Mouse (Mus musculus) gastrocnemius, postnatal 10 days (tissue): ENCODE measurements around the gene Rrbp1. TPM values are rescaled to one million over a fixed set of nuclear protein-coding genes. Genes with fewer than 3 reads are reported as not detected.

ENCODE experiments used
- DNase-seq: peaks from one replicate; pipeline ENCODE4 v3.0.0; 2021; ENCODE audit warnings: mixed read lengths
- long read RNA-seq, 2 experiments: library from polyadenylated mRNA; stranded (forward); transcript quantifications; one replicate each; pipeline ENCODE4 v2.0.0; 2021
- total RNA-seq, 2 experiments: library from RNA; stranded (reverse); gene quantifications; 2 replicates each; pipeline ENCODE4 v1.2.3; 2021

Rrbp1 gene
- total RNA-seq: 100 to 1,000 TPM; 119 to 189 TPM
- long read RNA-seq, experiment 1, full-length matches to known transcripts: 8 of 60 reads
- long read RNA-seq, experiment 1, partial matches to known transcripts: 34 of 60 reads
- long read RNA-seq, experiment 1, other reads (novel, unspliced or antisense): 18 of 60 reads
- long read RNA-seq, experiment 2, full-length matches to known transcripts: 5 of 30 reads
- long read RNA-seq, experiment 2, partial matches to known transcripts: 15 of 30 reads
- long read RNA-seq, experiment 2, other reads (novel, unspliced or antisense): 10 of 30 reads

DNA sequence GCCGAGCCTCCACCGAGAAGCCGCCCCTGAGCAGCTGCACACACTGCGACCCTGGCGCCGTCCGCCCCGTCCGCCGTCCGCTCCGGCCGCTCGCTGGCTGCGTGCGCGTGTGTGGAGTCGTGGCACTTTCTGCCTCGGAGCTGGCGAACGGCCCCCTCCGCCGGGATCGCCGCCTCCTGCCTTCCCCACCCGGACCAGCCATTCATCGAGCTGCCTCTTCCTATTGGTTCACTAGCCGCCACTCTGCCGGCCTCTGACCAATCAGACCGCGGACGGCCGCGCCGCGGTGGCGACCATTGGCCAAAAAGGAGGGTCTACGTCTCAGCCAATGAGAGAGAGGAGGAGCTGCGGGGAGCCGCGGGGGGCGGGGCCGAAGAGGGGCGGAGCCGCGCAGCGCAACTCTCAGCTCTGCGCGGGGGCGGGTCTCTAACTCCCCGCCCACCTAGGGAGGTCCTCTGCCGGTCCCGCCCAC is at the start of gene Rrbp1:
Rrbp1 (minus strand) TSS at position 184 of the 472 bp plus-strand sequence.
- peak; percentile 98 for DNase-seq

DNA sequence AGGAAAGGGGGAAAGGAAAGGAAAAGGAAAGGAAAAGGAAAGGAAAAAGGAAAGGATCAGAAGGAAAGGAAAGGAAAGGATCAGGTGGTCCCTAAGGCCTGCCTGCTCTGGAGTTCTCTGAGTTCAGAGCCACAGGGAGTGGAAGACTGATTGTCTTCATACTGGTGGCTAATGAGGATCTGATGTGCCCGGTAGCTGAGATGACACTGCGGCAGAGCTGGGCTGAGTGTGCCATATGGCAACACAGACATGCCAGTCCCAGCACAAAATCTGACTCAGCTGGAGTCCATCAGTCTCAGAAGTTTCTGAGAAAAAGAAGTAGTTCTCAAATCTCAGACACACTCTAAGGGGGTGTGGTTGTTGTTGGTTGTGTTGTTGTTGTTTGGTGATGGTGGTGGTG is 46.7 kb upstream of the Rrbp1 start:
- no peak for DNase-seq

DNA sequence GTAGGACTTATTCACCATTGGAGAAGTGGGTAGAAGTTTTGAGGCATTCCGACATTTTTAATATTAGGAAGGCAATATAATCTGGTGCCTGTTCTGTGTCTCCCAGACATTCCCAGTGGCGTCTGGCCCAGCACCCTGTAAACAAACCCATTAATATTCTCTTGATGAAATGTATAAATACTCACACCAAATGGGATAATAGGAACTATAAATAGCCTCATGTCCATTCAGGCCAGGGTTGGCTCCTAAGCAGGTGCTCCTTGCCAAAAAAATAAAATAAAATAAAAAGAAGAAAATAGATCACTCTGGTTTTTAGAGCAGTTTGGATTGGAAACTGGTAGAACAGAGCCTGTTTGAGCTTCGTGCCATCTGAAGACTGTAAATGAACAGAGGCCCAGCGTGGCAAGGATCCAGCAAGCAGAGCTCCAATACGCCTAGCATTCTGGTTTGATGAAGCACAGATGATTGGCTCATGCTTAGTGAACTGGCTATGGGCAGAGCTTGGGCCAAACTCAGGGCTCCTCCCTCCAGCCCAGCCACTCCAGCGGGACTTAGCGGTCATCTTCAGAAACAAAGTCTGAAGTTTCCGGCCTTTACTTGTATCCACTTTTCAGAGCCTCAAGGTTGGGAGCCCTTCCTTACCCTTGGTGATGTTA is 41.5 kb upstream of the Rrbp1 start:
- DNase-seq: peak; percentile 68

DNA sequence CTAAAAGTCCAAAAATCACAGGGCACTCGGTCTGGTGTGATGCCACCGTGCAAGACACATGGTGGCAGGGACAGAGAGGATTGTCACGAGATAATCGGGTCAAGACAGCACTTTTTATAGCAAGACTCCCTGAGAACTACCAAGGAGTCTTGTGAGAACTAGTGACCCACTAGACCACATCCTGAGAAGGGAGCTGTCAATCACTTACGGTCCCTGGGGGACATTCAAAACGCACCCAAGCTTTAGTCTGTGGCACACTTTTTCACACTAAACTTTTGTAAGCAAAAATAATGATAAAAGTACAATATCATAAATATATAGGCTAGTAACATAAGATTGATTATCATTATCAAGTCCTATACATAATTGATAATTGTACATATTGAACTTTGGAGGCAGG is 39.8 kb upstream of the Rrbp1 start:
- DNase-seq: no peak

DNA sequence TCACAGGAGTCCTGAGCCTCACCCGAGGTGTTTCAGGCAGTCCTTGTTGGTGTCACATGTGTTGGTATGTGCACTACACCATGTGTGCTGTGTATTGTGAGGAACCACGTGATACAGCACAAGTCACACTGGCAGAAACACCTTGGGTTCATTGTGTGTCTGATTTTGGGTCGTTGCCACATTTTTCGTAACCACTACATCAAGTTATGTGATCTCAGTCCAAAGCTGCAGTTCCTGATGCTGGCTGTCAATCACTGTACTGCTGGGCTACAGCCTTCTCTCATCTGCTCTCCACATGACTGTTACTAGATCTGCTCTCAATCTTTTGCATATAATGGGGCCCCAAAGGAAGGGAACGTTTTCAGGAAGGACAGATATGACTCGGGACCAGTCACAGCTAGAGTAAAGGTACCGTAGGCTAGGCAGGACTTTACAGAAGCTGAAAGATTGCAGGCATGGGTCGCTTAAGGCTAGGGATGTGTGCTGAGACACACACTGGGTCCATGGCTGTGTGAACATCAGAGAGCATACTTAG is 39.1 kb upstream of the Rrbp1 start:
- DNase-seq: no peak

DNA sequence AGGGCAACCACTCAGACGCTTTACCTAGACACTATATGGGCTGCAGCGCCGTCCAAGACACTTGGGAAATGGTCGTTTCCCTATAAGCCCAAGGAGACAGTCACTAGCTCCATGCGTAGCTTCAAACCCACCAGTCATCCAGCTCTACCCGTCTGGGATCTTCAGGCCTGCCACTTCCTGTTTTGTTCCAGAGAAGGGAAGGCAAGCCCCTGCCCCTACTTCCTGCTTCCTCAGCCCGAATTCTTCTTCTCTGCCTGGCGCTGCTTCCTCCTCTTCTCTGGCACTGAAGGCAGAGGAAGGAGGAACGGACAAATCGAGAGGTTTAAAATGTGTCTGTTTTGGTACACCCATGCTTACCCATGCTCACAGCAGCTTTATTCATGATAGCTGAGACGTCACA is 35.9 kb upstream of the Rrbp1 start:
- DNase-seq: no peak

DNA sequence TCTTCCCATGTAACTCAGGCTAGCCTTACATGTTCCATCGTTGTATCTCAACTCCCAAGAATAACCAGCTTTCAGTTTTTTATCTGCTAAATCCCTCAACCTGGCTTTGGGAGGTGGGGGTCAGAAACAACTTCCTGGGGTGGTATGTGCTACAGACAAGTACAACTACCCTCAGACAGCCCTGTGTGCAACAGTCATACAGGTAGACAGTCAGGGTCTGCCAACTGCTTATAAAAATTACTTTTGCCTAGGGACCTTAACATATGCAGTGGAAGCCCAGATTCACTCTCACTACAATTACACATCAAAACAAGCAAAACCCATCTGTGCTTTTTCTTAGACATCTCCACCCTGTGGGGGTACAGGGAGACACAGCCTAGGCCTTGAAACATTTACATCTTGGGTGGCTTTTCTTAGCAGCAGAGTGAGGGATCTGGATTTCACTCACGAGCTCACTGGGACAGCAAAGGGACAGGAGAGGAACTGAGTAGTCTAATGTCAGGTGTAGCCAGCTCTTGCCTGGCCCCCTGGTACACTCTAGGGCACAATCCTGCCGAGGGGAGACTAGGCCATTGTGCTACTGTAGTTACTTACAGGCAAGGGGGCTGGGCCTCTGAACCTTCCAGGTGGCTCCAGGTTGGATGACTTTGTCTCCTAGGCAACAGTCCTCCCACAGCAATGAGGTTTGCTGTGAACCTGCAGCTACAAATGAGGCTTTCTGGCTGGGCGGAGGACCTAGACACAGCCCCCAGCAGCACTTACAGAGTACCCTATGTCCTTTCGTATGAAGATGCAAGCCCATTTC is 34.9 kb upstream of the Rrbp1 start:
- DNase-seq: no peak

DNA sequence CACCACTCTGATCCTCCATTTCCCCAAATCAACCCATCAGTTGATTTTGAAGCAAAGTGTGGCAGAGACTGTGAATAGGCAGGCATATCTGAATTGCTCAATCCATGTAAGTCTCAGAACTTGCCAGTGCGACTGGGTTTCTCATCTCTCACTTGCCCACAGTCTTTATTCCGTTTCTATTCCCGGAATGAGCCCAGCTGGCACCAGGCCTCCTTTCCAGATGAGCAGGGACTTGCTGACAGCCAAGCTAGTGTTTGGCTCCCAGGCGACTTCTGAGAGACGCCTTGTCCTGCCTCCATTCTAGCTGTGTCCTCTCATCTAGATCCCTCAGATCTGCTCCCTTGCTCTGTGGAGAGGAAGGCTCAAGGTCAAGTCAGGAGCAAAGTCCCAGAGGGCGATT is 33.7 kb upstream of the Rrbp1 start:
- peak; percentile 55 for DNase-seq

DNA sequence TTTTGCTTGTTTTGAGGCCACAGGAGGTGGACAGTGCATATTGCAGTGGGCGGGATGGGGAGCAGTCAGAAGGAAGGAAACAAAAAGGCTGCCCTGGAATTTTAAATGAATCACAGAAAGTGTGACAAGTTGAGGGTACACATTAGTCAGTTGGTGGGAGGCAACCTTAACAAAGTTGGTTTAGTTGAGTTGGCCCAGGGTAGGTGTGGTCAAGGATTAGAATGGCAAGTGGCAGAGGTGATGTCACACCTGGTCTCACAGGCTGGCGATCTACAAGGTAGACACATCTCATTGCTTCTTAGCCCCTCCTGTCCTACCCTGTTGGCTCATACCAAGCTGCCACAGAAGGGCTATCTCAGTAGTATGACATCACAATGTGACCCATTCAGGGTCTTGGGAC is 21.6 kb upstream of the Rrbp1 start, which contains the start of gene Banf2:
Banf2 (plus strand) TSS at position 396 of the 400 bp plus-strand sequence.
- no peak for DNase-seq

DNA sequence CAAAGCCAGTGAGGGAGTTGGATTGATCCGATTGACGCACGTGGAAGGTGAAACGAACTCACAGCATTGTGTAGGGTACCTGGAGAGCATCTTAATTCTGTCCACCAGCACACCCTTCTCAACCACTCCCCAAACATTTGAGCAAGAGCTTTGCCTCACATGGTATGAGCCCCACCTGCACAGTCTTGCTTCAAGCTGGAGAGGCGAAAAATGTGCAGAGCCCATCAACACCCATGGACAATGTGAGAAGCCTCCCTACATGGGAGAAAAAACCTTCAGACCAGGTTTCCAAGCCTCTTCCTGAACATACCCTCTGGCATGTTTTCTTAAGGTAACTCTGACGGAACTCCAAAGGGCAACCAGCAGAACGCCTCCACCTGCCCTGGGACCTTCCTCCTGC is 19.7 kb upstream of the Rrbp1 start:
- no peak for DNase-seq

DNA sequence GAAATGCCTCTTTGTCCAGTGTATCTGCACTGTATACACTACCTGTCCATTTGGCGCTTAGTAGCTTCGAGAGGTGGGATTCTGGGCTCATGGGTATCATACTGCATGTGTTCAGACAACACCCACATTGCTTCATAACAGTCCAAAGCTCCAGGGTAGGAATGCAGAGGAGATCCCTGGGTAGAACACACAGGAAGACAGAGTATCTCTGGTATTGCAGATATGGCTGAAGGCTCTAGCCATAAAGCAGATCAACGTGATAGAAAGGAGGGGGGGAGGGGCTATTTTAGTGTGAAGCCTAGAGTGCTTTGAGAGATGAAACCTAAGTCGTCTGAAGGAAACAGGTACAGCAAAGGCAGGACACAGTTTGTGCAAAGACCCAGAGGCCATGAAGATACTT is 15.4 kb upstream of the Rrbp1 start:
- no peak for DNase-seq

DNA sequence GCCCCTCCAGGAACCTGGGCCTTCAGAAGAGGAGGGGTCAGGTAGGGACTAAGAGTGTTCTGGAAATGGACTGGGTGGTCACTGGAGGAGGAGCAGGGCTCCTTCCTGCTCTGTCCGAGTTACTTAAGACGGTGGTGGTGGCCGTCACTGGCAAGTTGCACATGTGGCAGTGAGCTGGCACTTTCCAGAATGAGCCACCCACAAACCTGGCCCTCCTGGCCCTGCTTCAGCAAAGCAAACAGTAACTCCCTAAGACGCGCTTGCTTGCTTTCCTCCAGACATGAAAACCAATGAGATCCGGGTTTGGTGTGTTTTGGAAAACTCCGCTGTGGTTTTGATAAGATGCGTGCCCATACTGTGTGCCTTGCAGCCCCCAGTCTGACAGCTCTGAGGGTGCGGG is 14.3 kb upstream of the Rrbp1 start:
- DNase-seq: no peak

DNA sequence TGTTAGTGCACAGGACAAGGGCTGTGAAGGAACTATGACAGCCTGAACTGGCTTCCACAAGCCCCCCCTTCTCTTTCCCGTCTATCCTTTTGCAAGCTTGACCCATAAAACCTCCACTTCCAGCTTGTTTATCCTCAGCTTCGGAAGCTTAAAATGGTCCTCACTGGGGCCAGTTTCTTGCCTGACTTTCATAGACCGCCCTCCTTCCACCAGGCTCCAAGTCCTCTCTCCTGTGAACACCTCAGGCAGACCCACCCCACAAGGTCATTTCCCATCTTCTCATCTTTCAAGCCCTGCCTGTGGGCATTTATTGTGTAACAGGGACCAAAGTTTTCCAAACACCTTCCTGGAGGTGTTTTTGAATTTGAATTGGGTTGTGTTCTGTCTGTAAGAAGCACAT is 11.4 kb upstream of the Rrbp1 start:
- no peak for DNase-seq

DNA sequence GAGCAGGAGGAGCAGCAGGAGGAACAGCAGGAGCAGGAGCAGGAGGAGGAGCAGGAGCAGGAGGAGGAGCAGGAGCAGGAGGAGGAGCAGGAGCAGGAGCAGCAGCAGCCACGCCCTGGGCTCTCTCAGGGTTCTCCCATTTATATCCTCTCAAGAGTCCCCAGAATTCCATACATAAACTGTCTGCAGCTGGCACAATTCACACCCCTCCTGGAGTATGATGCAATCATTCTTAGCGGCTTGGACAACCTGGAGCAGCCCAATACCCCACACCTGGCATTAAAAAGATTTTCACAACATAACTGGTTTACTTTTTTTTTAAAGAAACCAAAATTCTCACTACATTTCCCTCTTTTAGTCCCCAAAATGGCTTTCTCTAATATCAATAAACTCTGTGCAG is 8.9 kb upstream of the Rrbp1 start:
- no peak for DNase-seq

DNA sequence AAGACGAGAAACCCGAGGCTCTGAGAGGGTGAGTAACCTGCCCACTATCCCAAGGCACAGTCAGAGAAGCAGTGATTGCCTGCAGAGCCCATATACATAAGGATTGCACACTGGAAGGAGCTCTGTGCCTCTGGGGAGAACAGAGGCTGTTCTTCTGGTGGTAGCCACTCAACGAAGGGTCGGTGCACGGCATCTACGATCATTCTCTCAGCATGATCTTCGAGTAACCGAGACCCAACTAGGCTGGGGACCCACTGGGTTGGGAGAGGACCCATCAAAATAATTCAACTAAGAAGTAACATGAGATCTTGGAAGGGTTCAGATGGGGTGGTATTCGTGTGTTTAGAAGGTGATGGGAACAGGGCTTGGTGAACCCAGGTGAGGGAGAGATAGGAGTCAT is 4.8 kb upstream of the Rrbp1 start:
- DNase-seq: peak; percentile 2

DNA sequence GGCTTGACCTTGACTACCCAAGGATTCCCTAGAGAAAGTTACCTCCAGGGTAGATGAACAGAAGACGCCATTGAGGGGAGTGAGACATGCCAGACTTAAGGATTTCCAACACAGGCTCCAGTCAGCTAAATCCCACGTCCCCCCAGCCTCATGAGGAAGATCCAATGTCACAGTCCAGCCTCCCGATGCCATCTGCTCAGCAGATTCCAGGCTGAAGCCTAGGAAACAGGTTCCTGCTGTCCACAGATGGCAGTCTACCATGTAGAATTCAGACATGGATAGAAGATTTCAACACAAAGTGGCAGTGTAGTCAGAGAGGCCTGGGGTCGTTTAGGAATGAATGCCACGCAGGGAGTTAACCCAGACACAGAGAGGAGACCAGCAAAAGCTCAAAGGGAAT is 3.4 kb upstream of the Rrbp1 start:
- DNase-seq: no peak

DNA sequence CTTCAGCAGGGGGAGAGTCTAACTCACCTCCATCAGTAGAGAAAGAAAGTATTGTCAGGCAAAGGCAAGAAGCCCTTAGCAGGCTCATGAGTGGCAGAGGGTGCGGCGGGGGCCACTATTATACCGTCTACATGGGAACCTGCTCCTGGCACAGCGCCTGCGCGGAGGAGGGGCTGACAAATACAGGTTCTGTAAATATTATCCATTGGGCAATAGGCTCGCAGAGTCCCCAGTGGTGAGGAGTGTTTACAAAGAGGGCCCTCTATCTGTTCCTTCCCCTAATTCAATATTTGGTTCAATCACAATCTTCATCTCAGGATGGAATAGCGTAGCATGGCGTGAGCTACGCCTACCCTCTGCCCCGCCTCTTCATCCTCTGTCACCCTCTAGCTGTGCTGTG is 3.0 kb upstream of the Rrbp1 start:
- peak; percentile 1 for DNase-seq

DNA sequence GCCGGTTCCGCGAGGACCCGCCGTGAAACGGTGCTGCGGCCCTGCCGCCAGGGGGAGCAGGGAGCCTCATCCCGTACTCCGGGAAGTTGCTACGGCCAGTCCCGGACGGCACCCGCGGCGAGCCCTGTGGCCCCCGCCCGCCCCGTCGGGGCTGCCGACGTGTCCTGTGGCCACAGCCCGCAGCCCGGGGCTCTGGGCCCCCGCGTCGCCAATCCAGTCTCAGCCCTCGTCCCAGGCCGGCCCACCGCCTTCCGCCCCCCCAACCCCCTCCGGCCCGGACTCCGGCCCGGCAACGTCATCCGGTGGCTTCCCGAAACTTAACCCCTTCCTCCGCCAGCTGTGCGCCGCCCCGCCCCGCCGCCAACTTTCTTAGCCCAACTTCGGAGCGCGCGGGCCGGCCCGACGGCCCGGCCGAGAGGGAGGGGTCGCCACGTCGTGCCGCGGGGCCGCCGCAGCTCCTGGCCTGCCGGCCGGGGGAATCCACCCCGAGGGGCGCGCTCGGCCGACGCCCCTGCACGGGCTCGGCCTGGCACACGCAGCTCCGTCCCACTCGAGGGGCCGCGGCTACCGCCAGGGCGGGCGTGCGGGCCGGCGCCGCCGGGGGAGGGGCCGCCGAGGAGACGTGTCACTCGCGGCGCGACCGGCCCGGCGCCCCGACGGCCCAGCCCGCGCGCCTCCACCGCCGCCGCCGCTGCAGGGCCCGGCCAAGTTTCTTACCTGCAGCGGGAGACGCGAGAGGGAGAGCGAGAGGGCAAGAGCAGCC is 600 bp downstream of the Rrbp1 start:
- peak; percentile 86 for DNase-seq

DNA sequence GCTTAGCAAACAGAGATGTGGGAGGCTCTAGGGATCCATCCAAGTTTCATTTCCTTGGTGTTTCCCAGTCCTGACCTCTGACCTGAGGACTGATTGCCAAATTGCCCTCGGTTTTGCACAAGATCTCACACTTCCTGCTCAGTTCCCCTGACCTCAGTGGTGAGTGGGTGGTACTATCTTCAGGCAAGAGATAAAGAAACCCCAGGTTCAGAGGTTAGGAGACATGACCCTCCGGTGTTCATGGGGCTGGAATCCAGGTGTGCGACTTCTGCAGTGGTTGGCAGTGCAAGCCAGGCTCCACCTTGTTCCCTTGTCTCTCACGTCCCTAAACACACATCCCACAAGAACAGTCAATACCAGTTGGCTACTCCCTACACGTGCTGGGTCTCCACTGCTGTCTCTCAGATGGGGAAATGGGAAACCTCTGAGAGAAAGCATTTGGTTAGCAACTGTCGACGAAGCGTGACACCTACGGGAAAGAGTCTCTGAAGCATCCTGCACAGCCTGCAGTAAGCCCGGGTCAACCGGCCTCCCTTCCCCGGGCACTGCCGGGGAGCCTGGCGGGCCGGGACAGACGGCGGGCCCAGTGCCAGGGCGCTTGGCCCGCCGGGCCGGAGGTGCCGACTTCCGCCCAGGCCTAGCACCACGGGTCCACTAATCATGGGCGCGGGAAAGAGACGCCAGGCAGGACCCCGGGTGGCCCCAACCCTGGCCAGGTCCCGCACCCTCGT is 1.3 kb downstream of the Rrbp1 start:
- no peak for DNase-seq

DNA sequence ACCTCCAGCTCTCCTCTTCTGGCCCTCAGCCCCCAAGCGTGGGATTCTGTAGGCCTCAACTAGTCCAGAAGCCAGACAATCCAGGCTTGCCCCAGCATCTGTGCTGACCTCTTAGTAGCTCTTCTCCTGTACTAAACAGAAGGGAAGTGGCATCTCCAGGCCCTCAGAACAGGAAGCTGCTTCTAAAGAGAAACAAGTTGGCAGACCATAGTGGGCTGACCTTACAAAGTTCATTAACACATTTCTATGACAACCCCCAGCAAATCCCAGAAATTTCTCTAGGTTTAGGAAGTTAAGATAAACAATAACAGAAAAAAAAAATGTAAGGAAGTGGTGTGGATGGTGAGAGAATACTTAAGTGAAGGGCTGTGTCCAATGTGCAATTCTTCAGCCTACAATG is 2.0 kb downstream of the Rrbp1 start:
- no peak for DNase-seq

DNA sequence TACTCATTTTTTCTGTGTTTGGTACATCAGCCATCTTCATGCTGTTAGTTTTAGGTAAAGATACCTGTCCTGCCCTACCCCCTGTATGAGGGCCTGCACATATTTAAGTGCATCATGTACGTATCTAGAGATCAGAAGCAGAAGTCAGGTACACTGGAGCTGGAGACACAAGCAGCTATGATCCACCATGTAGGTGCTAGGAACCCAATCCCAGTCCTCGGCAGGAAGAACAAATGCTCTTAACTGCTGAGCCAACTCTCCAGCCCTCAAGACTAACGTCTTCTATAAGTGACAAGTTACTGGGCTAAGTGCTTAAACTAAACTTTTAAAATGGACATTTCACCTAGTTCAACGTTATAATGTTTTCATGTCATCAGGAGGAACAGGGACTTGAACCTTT is 3.9 kb downstream of the Rrbp1 start:
- DNase-seq: no peak
